Mouse (Mus musculus): ENCODE results near the gene Nup88.

DNA sequence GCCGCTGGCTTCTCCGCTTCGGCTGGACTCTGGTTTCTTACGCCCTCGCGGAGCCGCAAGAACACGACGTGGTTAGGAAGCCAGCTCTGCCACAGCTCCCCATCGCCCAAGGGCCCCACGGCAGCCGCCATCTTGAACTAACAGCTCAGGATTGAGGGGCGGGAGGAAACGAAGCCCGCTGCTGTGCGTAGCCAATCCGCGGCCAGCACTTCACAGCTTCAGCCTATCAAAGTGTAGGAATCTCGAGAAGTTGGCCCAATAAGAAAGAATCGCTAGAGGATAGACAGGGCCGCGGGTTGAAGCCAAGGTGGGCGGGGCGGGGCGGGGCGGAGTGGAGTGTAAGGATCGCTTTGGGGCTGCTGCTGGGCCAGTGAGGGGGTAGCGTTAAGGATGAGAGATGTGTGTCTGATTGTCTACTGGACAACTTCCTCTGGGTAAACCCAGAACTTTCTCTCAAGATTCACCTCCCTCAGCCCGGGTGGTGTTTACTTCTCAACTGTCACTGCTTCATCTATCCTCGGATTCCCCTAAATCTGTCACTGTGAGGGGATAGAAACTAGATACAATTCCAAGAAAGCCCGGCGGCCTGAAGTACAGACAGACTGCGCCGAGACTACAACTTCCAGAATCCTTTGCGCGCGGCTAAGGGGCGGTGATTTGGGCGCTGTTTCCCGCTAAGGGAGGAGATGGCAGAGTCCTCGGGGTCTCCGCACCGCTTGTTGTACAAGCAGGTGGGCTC is at the start of gene Nup88, which contains the start of gene Rpain:
- no peak for TF ChIP-seq POLR2A (IDR thresholded peaks at IDR 0.05; ENCODE audit: borderline replicate concordance, low read depth, low read length)
- TF ChIP-seq CTCF (IDR thresholded peaks at IDR 0.05; ENCODE audit: low read depth, low read length), result no peak
